In the genomic region with DNA sequence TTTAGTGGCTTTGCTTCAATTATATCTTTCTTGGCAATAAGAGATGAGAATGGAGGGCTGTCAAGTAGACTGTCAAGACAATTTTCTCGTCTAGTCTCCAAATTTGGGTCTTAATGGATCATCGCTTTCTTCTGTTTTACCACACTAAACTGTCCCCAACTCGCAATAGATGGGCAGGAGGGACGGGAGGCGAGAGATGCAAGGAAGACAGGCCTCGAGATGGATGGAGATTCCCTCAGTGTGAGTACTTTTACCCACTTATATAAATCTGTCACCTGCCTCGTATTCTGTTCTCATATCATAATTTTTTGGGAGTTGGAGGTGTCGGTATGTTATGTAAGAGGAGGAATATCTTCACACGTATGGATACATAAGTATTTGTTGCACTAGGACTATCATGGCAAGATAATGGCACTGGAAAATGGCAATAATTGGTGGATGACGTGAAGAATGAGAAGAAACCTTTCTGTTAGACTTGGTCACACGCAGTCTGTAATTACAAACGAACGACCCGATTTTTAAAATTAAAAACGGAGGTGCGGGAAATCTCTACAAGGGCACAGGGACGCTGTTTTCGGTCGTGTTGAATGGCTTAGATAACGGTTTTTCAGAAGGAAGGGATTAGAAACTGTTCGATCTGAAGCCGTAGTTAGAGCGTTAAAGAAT, we compare ENCODE assay signal across 8 mouse cellular contexts. TPM values are rescaled to one million over a fixed set of nuclear protein-coding genes. Genes with fewer than 3 reads are reported as not detected.
DNase-seq lines count a peak whose midpoint lies in the region; ATAC-seq and TF ChIP-seq lines count a peak whose summit lies in the region.

No protein-coding gene starts in this region.

- TF ChIP-seq POLR2A in lung, adult 2 months (IDR thresholded peaks at IDR 0.05; ENCODE audit: borderline replicate concordance, extremely low read depth, low read depth, low read length), result no peak
- TF ChIP-seq POLR2A in cortical plate, adult 2 months (IDR thresholded peaks at IDR 0.05; ENCODE audit: extremely low read depth, insufficient read depth, low read length), result no peak
- no peak for TF ChIP-seq POLR2A in myocyte (IDR thresholded peaks at IDR 0.05; ENCODE audit: insufficient read length, low read depth)

- H3K4me2 ChIP-seq in hindbrain, embryonic 15.5 days, result peak overlapping the region; percentile 50
- peak overlapping the region; percentile 95 for H3K4me2 ChIP-seq in myocyte (ENCODE audit: low read depth)

- H3ac ChIP-seq in myocyte (ENCODE audit: control insufficient read depth, insufficient read length), result no peak overlapping the region

- peak overlapping the region; percentile 41 for H3K9ac ChIP-seq in hindbrain, embryonic 15.5 days

- H3K4me3 ChIP-seq in lung, adult 2 months (replicated peaks; ENCODE audit: extremely low read depth, low read depth, low read length), result peak overlapping the region; percentile 59
- H3K4me3 ChIP-seq in cortical plate, adult 2 months (ENCODE audit: insufficient read depth, low read length), result peak overlapping the region; percentile 57
- peak overlapping the region; percentile 58 for H3K4me3 ChIP-seq in hindbrain, embryonic 15.5 days
- H3K4me3 ChIP-seq in myocyte, result peak overlapping the region; percentile 60

- H3K9me3 ChIP-seq in hindbrain, embryonic 15.5 days, result no peaks in the 10 kb centered on the region

- H3K4me1 ChIP-seq in lung, adult 2 months (ENCODE audit: control insufficient read depth, insufficient read depth, low read length), result peaks cover 2% of the 10 kb centered on the region; the same call in 1 of the 2 replicates
- H3K4me1 ChIP-seq in cortical plate, adult 2 months (ENCODE audit: control insufficient read depth, insufficient read depth, low read length), result no peaks in the 10 kb centered on the region
- H3K4me1 ChIP-seq in hindbrain, embryonic 15.5 days (replicated peaks), result peaks cover 11% of the 10 kb centered on the region

- 23% methylated on average over 23 of the region's 23 CpGs for WGBS in lung, adult 2 months
- 12% methylated on average over 23 of the region's 23 CpGs for WGBS in hindbrain, embryonic 15.5 days

- TF ChIP-seq CTCF in lung, adult 2 months (IDR thresholded peaks at IDR 0.05; ENCODE audit: insufficient read depth, low read length), result no peak
- TF ChIP-seq CTCF in cortical plate, adult 2 months (IDR thresholded peaks at IDR 0.05; ENCODE audit: extremely low read depth, insufficient read depth, low read length), result no peak

- H3K79me2 ChIP-seq in myocyte (ENCODE audit: control insufficient read depth, insufficient read depth), result no peaks in the 10 kb centered on the region

- no peaks in the 10 kb centered on the region for H3K36me3 ChIP-seq in hindbrain, embryonic 15.5 days
- no peaks in the 10 kb centered on the region for H3K36me3 ChIP-seq in myocyte (ENCODE audit: control insufficient read depth, insufficient read depth)

- ATAC-seq in hindbrain, embryonic 15.5 days (ENCODE audit: low FRiP score, low read depth), result no peak
- no peak for ATAC-seq in erythroid progenitor cell, adult 5-6 weeks (replicated peaks; ENCODE audit: low FRiP score, poor library complexity, severe bottlenecking)

- peak overlapping the region; percentile 32; the same call in 1 of the 2 replicates for H3K27ac ChIP-seq in cortical plate, adult 2 months (ENCODE audit: insufficient read depth, low read length)
- peak overlapping the region; percentile 62 for H3K27ac ChIP-seq in hindbrain, embryonic 15.5 days (replicated peaks)

- no peaks in the 10 kb centered on the region for H3K27me3 ChIP-seq in hindbrain, embryonic 15.5 days
- no peaks in the 10 kb centered on the region for H3K27me3 ChIP-seq in myocyte (ENCODE audit: control insufficient read depth, insufficient read depth, insufficient read length)

- DNase-seq in lung, adult 2 months, result no peak
- no peak for DNase-seq in lung, postnatal 10 days
- DNase-seq in right cerebral cortex, adult 18-20 months, result no peak
- no peak for DNase-seq in gastrocnemius, postnatal 25 days

TF ChIP-seq in myocyte, 11 proteins besides CTCF, POLR2A, EP300 and RAD21:
- no peak for TF ChIP-seq MYOG (IDR thresholded peaks at IDR 0.05; ENCODE audit: control insufficient read depth in 1 of 3, insufficient read depth in 1 of 3, insufficient read length in 2 of 3, low read depth in 2 of 3)
- TF ChIP-seq USF1 (IDR thresholded peaks at IDR 0.05; ENCODE audit: low read depth), result no peak
- TF ChIP-seq POLR2AphosphoS2 (IDR thresholded peaks at IDR 0.05; ENCODE audit: insufficient read length, low read depth), result no peak
- no peak for TF ChIP-seq REST (IDR thresholded peaks at IDR 0.05; ENCODE audit: insufficient read depth, insufficient read length)
- TF ChIP-seq SRF (IDR thresholded peaks at IDR 0.05; ENCODE audit: control insufficient read depth, insufficient read length, low read depth), result no peak
- no peak for TF ChIP-seq MYOD1 (IDR thresholded peaks at IDR 0.05; ENCODE audit: control insufficient read depth in 1 of 3, insufficient read length in 2 of 3, low read depth in 2 of 3)
- TF ChIP-seq E2F4 (IDR thresholded peaks at IDR 0.05; ENCODE audit: insufficient read depth), result no peak
- no peak for TF ChIP-seq TCF3 (IDR thresholded peaks at IDR 0.05; ENCODE audit: insufficient read length, low read depth)
- no peak for TF ChIP-seq TCF12 (IDR thresholded peaks at IDR 0.05; ENCODE audit: insufficient read depth, poor library complexity, severe bottlenecking)
- no peak for TF ChIP-seq MAX (IDR thresholded peaks at IDR 0.05; ENCODE audit: low read depth)
- no peak for TF ChIP-seq CEBPB (IDR thresholded peaks at IDR 0.05; ENCODE audit: insufficient read depth, poor library complexity, severe bottlenecking)
TF ChIP-seq in myocyte: peak in this region for 0.

RNA-seq across cellular contexts. Expression of a gene that starts 5.8 kb away (rescaled TPM):
- polyA plus RNA-seq in lung, adult 2 months (2012; rRNA removed), result 4.5 and 6.4 TPM in 2 replicates
- 70.6 and 72.5 TPM in 2 replicates for polyA plus RNA-seq in cortical plate, adult 2 months (2012; rRNA removed)
- 11.1 and 12.6 TPM in 2 replicates for polyA plus RNA-seq in hindbrain, embryonic 15.5 days (2015; fragmentation: Nextera tagmentation; extraction: Ambion mirVana)
- polyA plus RNA-seq in myocyte (2012; fragmentation: generic; extraction: Trizol), result 48.5 TPM
- 11.3 and 15.1 TPM in 2 replicates for total RNA-seq in erythroid progenitor cell, adult 5-6 weeks (2015; ENCODE audit: low replicate concordance)
- total RNA-seq in erythroid progenitor cell, adult 5-6 weeks (2017; ENCODE audit: low replicate concordance), result 9.0 and 22.3 TPM in 2 replicates
- total RNA-seq in gastrocnemius, postnatal 25 days (2021), result 1 to 10 TPM; 2.0 to 2.7 TPM

RNA-seq across cellular contexts. Expression of a gene that starts 51.5 kb away (rescaled TPM):
- polyA plus RNA-seq in lung, adult 2 months (2012; rRNA removed), result 1.5 and 2.7 TPM in 2 replicates
- polyA plus RNA-seq in cortical plate, adult 2 months (2012; rRNA removed), result 0.15 and 0.19 TPM in 2 replicates
- 0.14 TPM in 1 of 2 replicates, not detected in the other for polyA plus RNA-seq in hindbrain, embryonic 15.5 days (2015; fragmentation: Nextera tagmentation; extraction: Ambion mirVana)
- polyA plus RNA-seq in myocyte (2012; fragmentation: generic; extraction: Trizol), result not detected
- 9.7 and 23.1 TPM in 2 replicates for total RNA-seq in erythroid progenitor cell, adult 5-6 weeks (2015; ENCODE audit: low replicate concordance)
- 8.8 and 10.7 TPM in 2 replicates for total RNA-seq in erythroid progenitor cell, adult 5-6 weeks (2017; ENCODE audit: low replicate concordance)
- 1 to 10 TPM; 4.8 to 5.6 TPM for total RNA-seq in gastrocnemius, postnatal 25 days (2021)

RNA-seq across cellular contexts. Expression of a gene that starts 59.3 kb away (rescaled TPM):
- 2.7 TPM in 1 of 2 replicates, not detected in the other for polyA plus RNA-seq in lung, adult 2 months (2012; rRNA removed)
- polyA plus RNA-seq in cortical plate, adult 2 months (2012; rRNA removed), result 0.04 TPM in 1 of 2 replicates, not detected in the other
- 0.14 and 0.16 TPM in 2 replicates for polyA plus RNA-seq in hindbrain, embryonic 15.5 days (2015; fragmentation: Nextera tagmentation; extraction: Ambion mirVana)
- 0.10 TPM for polyA plus RNA-seq in myocyte (2012; fragmentation: generic; extraction: Trizol)
- total RNA-seq in erythroid progenitor cell, adult 5-6 weeks (2015; ENCODE audit: low replicate concordance), result not detected in 2 replicates
- total RNA-seq in erythroid progenitor cell, adult 5-6 weeks (2017; ENCODE audit: low replicate concordance), result not detected in 2 replicates
- total RNA-seq in gastrocnemius, postnatal 25 days (2021), result under 1 TPM; 0.46 to 0.72 TPM
